Mouse (Mus musculus) liver, adult 2 months (tissue): ENCODE measurements around the gene Atp5b. TPM values are rescaled to one million over a fixed set of nuclear protein-coding genes. Genes with fewer than 3 reads are reported as not detected.

Experiments used
- DNase-seq: peaks from one replicate; pipeline ENCODE4 v3.0.0-alpha.2; 2011; ENCODE audit warnings: low read depth, low spot score; ENCODE audit errors: extremely low read depth
- H3K27ac ChIP-seq: fragments of 200-500 bp; replicated peaks from 2 replicates; pipeline ENCODE4 v1.5.1; 2012; ENCODE audit warnings: low read depth, mild to moderate bottlenecking, control low read depth, inconsistent platforms, low read length; ENCODE audit not compliant: insufficient read depth
- H3K27me3 ChIP-seq: fragments of 200-500 bp; 2 replicates; pipeline ENCODE4 v1.6.1; 2012; ENCODE audit warnings: mild to moderate bottlenecking, moderate library complexity, low read length, inconsistent platforms; ENCODE audit not compliant: control insufficient read depth, insufficient read depth
- H3K36me3 ChIP-seq: fragments of 200-500 bp; 2 replicates; pipeline ENCODE4 v1.6.1; 2012; ENCODE audit warnings: low read length, inconsistent platforms; ENCODE audit not compliant: control insufficient read depth, insufficient read depth
- H3K4me1 ChIP-seq: fragments of 200-500 bp; 2 replicates; pipeline ENCODE4 v1.6.1; 2011; ENCODE audit warnings: low read length; ENCODE audit not compliant: control insufficient read depth, insufficient read depth
- H3K4me3 ChIP-seq: fragments of 200-500 bp; 2 replicates; pipeline ENCODE4 v1.5.1; 2011; ENCODE audit warnings: low read depth, mild to moderate bottlenecking, control low read depth, low read length, moderate library complexity; ENCODE audit not compliant: insufficient read depth
- H3K79me2 ChIP-seq: fragments of 200-500 bp; 2 replicates; pipeline ENCODE4 v1.6.1; 2012; ENCODE audit warnings: inconsistent platforms, mild to moderate bottlenecking, low read length, moderate library complexity; ENCODE audit not compliant: control insufficient read depth, insufficient read depth
- H3K9ac ChIP-seq: fragments of 200-500 bp; 2 replicates; pipeline ENCODE4 v1.6.1; 2012; ENCODE audit warnings: low read depth, mild to moderate bottlenecking, control low read depth, inconsistent platforms, low read length
- CTCF ChIP-seq: fragments of 200-500 bp; IDR thresholded peaks from 2 replicates; pipeline ENCODE4 v1.5.1; 2011; ENCODE audit warnings: low read depth, low read length, control low read depth
- POLR2A ChIP-seq: fragments of 200-500 bp; IDR thresholded peaks from 2 replicates; pipeline ENCODE4 v1.6.1; 2011; ENCODE audit warnings: low read length, control low read depth; ENCODE audit not compliant: insufficient read depth; ENCODE audit errors: extremely low read depth
- WGBS: fragments of 180-500 bp; shearing (Covaris S2); methylation state at CpG from one replicate; pipeline ENCODE4 v1.1.7; 2018; 5-methylcytosine and 5-hydroxymethylcytosine counted together
- polyA plus RNA-seq: library from polyadenylated mRNA; depleted of rRNA; stranded (reverse); fragments of >200 nt; gene quantifications from 2 replicates; pipeline ENCODE4 v1.2.3, GENCODE M21; 2012
- total RNA-seq: library from RNA; depleted of rRNA; stranded (reverse); fragments of >200 nt; gene quantifications from 2 replicates; pipeline ENCODE4 v1.2.3, GENCODE M21; 2014

Gene Atp5b
- total and polyA plus RNA-seq, 2 experiments, result 1,653 to 2,841 TPM

- Histone ChIP-seq H3K4me1 (peaks cover 11% of the 10 kb centered on the region), H3K27me3 (no peaks in the 10 kb centered on the region), H3K4me3 (no peak overlapping the region), H3K36me3 (peaks cover 65% of the 10 kb centered on the region), H3K79me2 (peaks cover 65% of the 10 kb centered on the region), H3K9ac (no peak overlapping the region), H3K27ac (no peak overlapping the region)
- WGBS, result 81% methylated on average over 4 of the region's 4 CpGs
- no peak for DNase-seq
- TF ChIP-seq POLR2A (no peak), CTCF (no peak)
Observed at GRCm38 (mm10) chr10:128041636-128042035, 41.4 kb upstream of the Atp5b start.

- H3K79me2 ChIP-seq, result peaks cover 58% of the 10 kb centered on the region
- no peaks in the 10 kb centered on the region for H3K27me3 ChIP-seq
- 85% methylated on average over 3 of the region's 3 CpGs for WGBS
- H3K36me3 ChIP-seq, result peaks cover 70% of the 10 kb centered on the region
- H3K27ac ChIP-seq, result no peak overlapping the region
- H3K4me1 ChIP-seq, result peaks cover 8% of the 10 kb centered on the region
- H3K4me3 ChIP-seq, result no peak overlapping the region
- H3K9ac ChIP-seq, result no peak overlapping the region
- TF ChIP-seq POLR2A (no peak), CTCF (no peak)
- no peak for DNase-seq
Observed at GRCm38 (mm10) chr10:128042466-128042865, 40.6 kb upstream of the Atp5b start.

GRCm38 (mm10) chr10:128043041-128043835, 39.8 kb upstream of the Atp5b start:
- H3K36me3 ChIP-seq, result peaks cover 77% of the 10 kb centered on the region
- H3K4me1 ChIP-seq, result peaks cover 3% of the 10 kb centered on the region
- no peak overlapping the region for H3K27ac ChIP-seq
- WGBS, result 80% methylated on average over 3 of the region's 3 CpGs
- TF ChIP-seq CTCF, result no peak
- TF ChIP-seq POLR2A, result no peak
- no peak overlapping the region for H3K9ac ChIP-seq
- peaks cover 57% of the 10 kb centered on the region for H3K79me2 ChIP-seq
- H3K27me3 ChIP-seq, result no peaks in the 10 kb centered on the region
- DNase-seq, result no peak
- no peak overlapping the region for H3K4me3 ChIP-seq

- Histone ChIP-seq H3K4me3 (no peak overlapping the region), H3K79me2 (peaks cover 17% of the 10 kb centered on the region; the same call in 1 of the 2 replicates), H3K27me3 (no peaks in the 10 kb centered on the region), H3K4me1 (no peaks in the 10 kb centered on the region), H3K36me3 (peaks cover 62% of the 10 kb centered on the region), H3K9ac (no peak overlapping the region), H3K27ac (no peak overlapping the region)
- TF ChIP-seq CTCF (no peak), POLR2A (no peak)
- no peak for DNase-seq
- WGBS, result 97% methylated on average over 8 of the region's 8 CpGs
Observed at GRCm38 (mm10) chr10:128048157-128048556, 34.9 kb upstream of the Atp5b start.

- DNase-seq, result no peak
- no peak overlapping the region for H3K4me3 ChIP-seq
- WGBS, result 99% methylated on average over 2 of the region's 2 CpGs
- H3K27ac ChIP-seq, result no peak overlapping the region
- H3K79me2 ChIP-seq, result peaks cover 3% of the 10 kb centered on the region; the same call in 1 of the 2 replicates
- TF ChIP-seq CTCF (no peak), POLR2A (no peak)
- no peaks in the 10 kb centered on the region for H3K4me1 ChIP-seq
- H3K36me3 ChIP-seq, result peaks cover 52% of the 10 kb centered on the region
- no peak overlapping the region for H3K9ac ChIP-seq
- no peaks in the 10 kb centered on the region for H3K27me3 ChIP-seq
Observed at GRCm38 (mm10) chr10:128049741-128050140, 33.3 kb upstream of the Atp5b start.

GRCm38 (mm10) chr10:128050355-128050754, 32.7 kb upstream of the Atp5b start:
- no peak overlapping the region for H3K9ac ChIP-seq
- 95% methylated on average over 2 of the region's 2 CpGs for WGBS
- no peaks in the 10 kb centered on the region for H3K4me1 ChIP-seq
- H3K79me2 ChIP-seq, result no peaks in the 10 kb centered on the region
- no peaks in the 10 kb centered on the region for H3K27me3 ChIP-seq
- DNase-seq, result no peak
- H3K36me3 ChIP-seq, result peaks cover 46% of the 10 kb centered on the region
- no peak overlapping the region for H3K4me3 ChIP-seq
- H3K27ac ChIP-seq, result no peak overlapping the region
- no peak for TF ChIP-seq CTCF
- no peak for TF ChIP-seq POLR2A
